Mouse (Mus musculus) spleen, adult 18-20 months (tissue): ENCODE measurements at regions not wholly inside any gene's neighbourhood (a gene's known extent, or its start where the extent isn't known, plus 50 kb on each side); places are given as distances from the start of the nearest gene placed in this dataset.
A peak's percentile ranks its signal among the peaks of the same experiment; 100 is the strongest.

Experiments
- DNase-seq, 2 experiments: peaks; one replicate each; pipeline ENCODE4 v3.0.0; 2022; ENCODE audit warnings: mixed read lengths in 2 of 2

DNA sequence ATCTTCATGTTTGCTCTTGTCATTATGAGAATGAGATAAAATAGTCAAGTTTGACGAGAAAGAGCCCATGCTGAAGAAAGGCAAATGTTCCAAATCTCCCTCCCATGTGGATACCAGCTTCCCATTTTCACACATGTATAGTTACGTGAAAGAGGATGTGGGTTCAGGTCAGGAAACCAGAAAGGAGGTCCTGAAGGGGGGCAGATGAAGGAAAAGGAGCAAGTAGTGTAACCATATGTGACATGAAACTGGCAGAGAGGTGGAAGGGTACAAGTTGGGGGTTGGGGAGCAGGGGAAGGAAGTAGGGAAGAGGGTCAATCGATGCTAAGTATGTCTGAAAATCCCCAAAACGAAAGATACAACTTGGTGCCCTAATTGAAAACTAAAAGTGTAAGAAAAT, 132.6 kb upstream of the Pkn2 start:
- DNase-seq = no peak

DNA sequence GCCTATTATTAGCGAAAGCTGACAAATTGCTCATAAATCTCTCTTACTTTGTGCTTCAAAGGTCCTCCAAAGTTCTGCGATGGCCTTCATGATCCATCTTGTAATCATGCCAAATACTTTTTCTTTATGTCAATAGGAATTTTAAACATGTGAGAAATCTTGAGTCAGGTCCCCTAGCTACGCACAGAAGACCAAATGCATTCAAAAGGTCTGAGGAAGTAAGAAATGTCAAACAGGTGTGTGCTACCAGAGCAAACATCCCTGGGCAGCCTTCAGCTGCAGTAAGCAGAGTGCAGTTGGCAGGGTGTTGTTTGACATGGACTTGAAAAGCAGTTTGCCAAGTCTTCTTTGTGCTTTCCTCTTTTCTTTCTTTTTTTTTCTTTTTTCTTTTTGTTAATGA, 125.2 kb upstream of the Pkn2 start:
- no peak for DNase-seq

DNA sequence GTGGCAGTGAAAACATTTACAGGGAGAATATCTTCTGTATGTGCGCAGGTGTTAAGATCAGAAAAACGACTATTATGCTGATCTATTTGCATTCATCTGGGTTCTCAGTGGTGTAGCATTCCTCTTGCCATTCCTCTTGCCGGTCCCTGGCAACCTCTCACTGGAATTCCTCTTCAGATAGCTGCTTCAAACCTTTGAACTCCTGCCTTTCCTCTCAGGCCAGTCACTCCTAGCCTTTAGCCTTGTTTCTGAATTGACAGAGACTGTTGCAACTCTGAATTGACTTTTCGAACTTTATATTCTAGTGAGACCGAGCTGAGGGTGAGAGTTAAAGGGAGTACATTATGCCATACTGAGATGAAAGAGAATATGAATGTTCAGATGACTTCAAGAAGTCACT, 120.1 kb upstream of the Pkn2 start:
- no peak for DNase-seq

DNA sequence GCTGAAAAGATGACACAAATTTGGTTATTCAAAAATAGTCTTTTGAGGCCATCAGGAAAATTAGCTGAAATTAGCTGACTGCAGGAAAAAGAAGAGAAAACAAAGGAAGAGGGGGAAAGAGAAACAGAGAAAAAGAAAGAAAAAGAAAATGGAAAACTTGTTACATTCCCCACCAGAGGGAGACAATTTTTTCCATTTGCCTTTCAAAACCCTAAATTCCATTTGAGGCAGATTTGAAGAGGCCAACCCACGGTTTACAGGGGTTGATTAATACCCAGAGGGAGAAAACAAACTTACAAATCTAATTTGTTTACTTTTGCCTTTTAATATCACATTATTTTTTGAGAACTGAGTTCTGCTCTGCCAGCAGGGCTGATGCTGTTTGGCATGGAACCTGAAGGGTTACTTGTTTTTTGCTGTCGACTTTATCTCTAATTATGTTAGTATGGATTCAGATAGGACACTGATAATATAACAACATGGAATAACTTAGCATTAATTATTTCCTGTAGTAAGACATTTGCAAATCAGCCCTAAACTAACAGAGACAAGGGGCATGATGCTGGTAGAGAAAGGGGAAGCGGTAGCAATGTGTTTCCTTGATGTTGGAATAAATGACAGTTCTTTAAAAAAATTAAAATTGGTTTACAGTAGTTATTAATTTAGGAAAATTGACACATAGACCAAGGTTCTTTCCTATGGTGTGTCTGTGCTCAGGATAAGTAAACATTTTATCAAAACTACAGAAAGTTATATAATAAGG, 114.4 kb upstream of the Pkn2 start:
- DNase-seq = no peak

DNA sequence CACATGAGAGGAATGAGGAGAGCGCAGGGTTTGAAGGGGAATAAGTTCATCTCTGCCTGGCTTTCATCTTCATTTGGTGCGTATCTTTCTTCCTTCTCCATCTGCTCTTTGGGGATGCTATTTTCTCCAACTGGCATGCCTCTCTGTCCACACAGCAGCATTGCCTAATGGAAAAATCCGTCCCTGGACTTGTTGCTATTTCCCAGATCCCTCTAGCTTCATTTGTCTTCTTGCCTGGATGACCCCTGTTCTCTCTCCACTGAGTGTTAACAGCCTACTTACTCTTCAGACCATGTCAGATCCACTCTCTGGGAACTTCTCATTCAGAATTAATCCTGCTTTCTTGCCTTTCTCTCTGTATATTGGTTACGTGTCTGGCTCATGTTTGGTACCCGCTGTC, 102.7 kb upstream of the Pkn2 start:
- no peak for DNase-seq

DNA sequence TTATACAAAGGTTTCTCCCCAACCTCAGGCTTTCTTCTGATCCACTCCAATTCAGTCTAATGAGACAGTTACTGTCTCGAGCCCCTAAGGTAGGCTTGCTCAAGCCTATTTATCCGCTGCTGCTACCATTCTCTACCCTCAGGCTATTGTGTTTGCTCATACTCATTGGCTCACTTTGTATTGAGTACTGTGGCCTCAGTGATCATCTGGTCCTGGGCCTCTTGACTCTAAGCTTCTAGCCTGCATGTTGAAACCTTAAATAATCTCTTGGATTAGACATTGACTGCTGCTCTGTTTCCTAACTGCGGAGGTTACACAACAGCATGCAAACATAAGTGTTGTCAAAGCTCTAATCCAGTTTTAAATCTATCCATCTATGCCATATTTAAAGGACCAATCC, 99.4 kb upstream of the Pkn2 start:
- DNase-seq = no peak

DNA sequence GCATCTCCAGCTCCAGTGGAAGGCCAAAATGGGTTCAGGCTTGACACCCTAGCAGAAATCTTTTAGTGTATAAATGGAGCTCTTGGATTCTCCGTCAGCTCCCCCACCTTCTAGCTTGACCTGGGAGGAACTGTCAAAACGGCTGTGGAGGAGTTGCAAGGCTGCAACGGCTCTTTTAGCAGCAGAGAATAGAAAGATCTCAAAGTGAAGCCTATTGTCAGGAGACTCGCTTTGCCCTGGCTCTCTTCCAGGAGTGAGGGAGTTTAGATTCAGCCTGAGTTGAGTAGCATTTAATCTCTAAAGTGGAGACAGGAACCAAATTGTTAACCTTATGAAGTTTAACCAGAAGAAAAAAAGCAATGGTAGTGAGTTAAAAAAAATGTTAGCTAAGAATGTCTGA, 97.4 kb upstream of the Pkn2 start:
- no peak for DNase-seq

DNA sequence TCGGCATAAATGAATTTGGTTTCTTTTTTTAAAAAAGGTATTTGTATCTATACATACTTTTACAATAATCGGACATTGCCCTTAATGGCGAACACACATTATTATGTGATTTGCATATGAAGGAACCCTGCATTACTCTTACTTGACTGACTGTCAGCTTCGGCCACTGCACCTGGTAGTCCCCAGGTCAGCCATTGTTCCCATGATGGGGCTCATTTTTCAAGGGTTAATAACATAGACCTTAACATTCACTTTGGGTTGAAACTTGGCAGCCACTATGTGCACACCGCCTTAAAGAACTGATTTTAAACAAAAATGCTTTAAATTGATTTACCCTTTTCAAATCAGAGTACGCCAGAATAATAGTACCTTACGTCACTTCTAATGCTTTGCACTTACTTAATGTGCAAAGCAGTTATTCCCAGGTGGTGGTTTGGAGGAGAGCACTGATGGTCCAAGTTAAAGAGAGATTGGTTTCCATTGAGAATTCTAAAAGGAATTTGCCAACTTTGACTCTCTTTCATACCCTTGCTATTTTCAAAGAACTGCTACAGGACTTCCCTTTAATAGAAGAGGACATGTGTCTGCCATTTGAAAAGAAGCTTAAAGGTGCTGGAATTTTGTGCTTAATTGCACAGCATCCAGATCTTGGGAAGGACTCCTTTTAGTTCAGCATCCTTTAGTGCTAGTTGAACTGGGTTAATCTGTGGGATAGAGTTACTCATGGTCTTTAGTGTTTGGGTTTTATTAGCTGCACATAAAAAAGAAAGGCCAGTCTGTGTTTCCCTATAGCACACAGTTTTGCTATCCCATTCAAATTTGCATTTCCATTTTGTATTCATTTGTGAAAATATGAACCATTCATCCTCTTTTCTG, 95.0 kb upstream of the Pkn2 start:
- no peak for DNase-seq

DNA sequence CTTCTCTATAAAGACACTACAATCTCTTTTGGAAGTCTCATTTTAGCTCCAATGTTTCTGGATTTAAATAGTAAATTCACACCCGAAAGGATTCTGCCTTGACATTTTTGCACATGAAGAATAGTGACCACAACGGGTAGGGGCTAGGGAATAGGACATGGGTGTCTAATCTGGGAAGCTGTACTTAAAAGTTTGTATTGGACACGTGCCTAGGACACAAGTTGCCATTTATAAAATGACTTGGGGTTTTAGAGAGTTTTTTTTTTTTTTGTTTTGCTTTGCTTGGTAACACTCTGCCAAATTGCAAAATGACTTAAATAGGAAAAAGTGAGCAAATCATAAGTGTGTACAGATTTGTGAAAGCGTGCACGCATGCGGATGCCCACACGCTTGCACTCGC, 93.8 kb upstream of the Pkn2 start:
- no peak for DNase-seq

DNA sequence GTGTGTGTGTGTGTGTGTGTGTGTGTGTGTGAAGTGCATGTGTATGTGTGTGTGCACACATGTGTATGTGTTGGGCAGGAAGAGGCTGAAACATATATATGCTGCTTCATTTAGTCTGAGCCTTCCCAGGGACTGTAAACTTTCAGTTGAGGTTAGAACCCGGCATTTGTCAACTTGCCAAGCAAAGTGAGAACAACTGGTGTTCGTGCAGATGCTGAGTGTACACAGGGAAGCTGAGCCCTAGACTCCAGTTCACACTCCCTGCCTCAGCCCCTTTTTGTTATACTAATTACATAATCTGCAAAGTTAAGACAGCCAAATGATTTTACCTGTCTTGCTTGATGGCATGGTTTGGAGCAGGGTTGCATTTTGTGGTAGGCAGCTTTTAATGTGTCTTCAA, 87.7 kb upstream of the Pkn2 start:
- DNase-seq = no peak

DNA sequence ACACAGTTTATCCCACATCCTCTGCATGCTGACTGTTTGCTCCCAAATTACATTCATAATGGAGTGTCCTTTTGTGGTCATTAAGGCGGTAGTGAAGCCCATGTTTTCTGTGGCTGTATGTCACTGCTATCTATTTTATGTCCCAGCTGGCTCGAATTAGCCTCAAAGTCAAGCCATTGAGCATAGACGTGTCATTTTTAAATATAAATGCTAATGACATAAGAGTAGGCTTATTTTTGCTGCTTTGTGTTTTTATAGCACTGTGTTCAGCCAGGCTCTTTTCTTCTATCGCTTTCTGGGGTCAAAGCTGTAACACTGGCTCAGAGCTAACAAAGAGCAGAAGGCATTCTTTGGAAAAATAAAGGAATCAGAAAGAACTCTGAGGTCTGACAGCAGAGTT, 83.8 kb upstream of the Pkn2 start:
- DNase-seq = no peak

DNA sequence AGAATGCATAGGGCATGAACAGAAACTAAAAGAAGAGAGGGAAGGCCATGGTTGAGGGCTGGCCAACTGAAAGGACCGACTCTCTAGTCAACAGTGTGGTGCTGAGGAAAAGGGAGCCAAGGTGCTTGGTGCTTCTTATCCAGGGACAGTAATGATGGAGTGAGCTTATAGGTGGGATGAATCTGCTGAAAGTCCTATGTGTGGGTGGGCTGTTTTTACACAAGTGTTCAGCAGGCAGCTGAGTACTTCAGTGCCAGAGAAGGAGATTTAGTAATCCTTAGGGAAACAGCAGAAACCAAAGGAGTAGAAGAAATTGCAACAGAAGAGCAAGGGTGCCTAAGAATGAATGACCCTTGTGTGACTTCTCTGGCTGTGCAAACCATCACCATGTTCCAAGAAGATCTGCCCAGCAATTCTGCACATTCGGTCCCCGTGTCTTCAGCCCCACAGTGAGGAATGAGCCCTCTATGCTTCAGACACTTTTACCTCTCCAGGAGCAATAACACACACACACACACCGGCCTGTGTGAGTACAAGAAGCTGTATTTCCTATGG, 82.1 kb upstream of the Pkn2 start:
- no peak for DNase-seq

DNA sequence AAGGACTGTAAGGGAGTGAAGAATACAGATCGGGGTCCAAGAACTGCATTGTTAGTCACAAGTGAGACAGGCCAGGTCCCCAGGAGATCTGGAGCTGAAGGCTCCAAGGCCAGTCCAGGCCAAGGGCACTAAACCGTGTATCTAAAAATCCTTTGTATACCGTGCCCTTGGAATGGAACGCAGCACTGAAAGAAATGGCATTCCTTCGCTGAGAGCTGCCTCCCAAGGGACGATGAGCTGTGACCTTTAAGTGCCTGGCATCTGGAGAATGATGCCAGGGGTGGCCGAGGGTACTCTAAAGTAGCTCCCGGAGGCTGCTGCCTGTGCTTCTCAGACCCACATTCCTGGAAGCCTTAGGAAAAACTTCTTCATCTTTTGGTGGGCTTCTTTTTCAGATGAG, 76.0 kb upstream of the Pkn2 start:
- DNase-seq = no peak

DNA sequence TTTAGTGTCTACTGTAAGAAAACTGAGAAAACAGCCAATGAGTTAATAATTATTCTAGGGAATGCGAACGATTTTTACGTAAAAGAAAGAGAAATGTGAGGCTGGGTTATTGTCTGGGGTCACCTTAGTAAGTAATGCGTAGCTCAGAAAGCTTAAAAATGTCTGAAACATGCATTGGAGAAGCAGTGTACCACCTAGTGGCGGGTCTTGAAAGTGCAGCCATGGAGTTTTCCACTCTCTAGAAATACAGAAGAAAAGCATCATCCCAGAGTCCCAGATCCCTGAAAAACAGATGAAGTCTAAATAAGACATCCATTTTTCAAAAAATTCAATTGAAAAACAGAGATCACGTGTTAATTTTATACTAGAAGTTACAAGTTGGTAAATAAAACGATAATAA, 67.0 kb upstream of the Pkn2 start:
- DNase-seq = peak in 1 of 2 experiments; percentile 59

DNA sequence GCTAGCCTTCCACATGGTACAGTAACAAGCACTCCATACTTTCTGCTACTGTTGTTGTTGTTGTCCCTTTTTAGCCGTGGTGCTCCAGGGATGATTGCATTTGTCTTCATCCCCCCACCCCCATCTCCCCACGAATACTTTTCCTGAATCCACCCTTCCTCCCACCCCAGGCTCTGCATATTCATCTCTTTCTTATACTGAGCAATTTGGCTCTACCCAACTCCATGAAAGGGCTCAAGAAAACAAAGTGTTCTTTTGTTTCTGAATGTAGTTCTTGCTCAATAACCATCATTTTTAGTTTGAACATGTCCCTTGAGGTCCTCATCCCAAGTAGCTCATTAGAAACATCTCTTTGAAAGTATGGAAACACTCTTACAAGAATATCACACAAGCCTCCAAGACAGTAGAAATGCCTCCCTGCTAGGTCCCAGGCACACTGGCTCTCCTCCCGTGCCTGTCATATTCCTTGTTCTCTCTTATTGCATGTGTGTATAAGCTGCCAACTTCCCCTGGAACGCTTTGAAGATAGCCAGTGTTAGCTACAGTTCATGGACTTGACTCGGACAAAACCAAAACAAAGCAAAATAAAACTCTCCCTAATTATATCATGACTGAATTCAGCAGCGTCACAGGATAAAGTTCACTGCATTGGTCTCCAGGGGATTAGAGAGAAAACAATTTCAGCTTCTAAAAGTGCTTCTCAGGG, 59.7 kb upstream of the Pkn2 start:
- DNase-seq = no peak

DNA sequence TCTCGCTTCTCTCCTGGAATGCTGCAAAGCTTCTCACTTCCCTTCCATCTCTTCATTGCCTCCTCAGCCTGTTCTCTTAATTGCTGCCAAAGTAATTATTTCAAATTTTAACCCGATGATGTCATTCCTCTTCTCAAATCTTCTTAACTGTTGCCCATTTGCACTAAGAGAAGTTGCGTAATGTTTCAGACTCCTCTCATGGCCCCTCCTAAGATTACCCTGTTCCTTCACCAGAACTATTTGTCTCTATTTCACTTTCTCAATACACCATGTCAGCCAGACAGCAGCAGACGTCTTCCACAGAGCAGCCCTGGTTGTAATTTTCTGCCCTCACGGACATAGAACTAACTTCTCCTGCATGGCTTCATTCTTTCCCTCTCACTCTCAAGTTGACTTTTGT, 59.1 kb upstream of the Pkn2 start:
- DNase-seq = no peak

DNA sequence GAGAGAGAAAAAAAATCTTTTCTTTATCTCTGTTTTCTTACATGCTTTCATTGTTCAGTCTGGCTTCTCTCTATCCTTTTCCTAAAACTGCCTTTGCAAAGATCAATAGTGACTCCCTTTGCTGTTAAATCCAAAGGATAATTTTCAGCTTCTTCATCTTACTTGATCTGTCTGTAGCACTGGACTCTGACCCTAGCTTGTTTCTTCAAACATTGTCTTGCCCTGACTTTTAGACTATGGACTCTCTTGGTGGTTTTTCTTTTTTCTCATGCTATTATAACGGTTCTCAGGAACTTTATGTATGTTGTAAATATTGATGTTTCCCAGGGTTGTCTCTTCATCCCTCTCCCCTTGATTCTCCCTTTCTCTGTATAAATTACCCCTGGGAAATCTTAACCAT, 58.0 kb upstream of the Pkn2 start:
- no peak for DNase-seq

DNA sequence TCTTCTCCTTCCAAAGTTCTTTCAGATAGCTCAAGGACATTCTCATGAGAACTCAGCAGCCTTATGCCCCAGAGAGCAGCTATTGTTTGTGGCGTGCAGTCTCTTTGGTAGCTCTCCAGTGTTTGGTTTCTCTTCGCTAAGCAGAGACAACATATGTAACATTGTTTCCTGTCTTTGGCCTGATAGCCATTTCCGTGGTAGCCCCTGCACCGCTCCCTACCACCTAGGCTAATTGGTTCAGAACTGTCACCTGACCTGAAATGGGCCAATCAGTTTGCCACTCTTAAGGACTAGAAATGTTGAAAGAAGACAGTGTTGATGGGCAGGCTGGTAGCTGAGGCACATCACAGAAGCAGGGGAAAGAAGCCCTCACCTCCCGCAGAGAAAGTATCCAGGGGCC, 54.1 kb upstream of the Pkn2 start:
- DNase-seq = no peak

DNA sequence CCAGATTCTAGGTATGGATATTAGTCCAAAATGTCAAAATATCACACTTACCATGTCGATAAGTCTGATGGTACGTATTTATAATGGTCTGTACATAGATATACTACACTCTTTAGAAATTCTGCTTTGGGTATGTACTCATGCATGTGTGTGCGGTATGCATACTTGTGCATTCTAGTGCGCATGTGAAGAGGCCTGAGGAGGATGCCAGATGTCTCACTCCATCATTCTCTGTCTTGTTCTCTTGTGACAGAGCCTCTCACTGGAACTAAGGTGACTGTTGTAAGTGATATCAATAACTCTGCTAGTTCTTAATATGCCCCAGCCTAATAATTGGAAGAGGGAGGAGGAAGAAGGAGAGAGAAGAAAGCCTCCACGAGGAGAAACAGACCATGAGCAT, 52.5 kb upstream of the Pkn2 start:
- DNase-seq = no peak

DNA sequence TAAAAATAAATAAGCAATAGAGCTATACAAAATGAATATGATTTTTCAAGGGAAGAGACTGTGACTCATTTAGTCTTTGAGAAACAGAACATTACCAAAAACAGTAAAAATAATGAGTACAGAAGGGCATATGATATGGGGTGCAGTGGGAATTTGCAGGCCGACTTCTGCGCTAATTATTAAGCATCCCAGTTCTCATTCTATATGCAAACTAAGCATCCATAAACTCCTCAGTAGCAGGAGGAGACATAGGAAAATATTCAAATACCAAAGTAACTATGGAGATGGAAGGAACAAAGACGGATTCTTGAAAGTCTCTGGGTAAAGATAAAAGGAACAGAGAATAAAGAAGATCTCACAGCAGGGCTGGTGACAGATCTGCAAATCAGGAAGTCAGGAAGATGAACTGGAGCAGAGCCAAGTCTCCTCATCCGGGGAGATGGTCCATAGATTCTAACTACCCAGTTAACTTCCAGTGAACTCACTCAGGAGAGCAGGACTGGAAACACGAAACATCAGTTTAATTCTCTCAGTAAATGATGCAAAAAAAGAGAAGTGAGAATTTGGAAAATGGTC, 52.0 kb upstream of the Pkn2 start:
- DNase-seq = no peak
